Mouse (Mus musculus) kidney, embryonic 14.5 days (tissue): ENCODE results near the gene Hdx. TPM values are rescaled to one million over a fixed set of nuclear protein-coding genes. Genes with fewer than 3 reads are reported as not detected.

ENCODE experiments used
- ATAC-seq: fragments of 200-750 bp; cut with Nextera tagmentation; 2 replicates; pipeline ENCODE4 v1.8.0; 2017; ENCODE audit warnings: moderate number of reproducible peaks, mild to moderate bottlenecking, moderate TSS enrichment, moderate library complexity; ENCODE audit not compliant: low FRiP score, low TSS enrichment
- H3K27ac ChIP-seq: fragments of 300-500 bp; sonication (generic); 2 replicates; pipeline ENCODE4 v1.5.1; 2014; ENCODE audit warnings: low read depth, mild to moderate bottlenecking, low read length, moderate library complexity, mixed read lengths
- H3K27me3 ChIP-seq: fragments of 300-500 bp; sonication (generic); 2 replicates; pipeline ENCODE4 v1.6.1; 2014; ENCODE audit warnings: mild to moderate bottlenecking, low read length; ENCODE audit not compliant: control insufficient read depth, insufficient read depth
- H3K36me3 ChIP-seq: fragments of 300-500 bp; sonication (generic); 2 replicates; pipeline ENCODE4 v1.6.1; 2014; ENCODE audit warnings: low read length, mixed read lengths; ENCODE audit not compliant: control insufficient read depth, insufficient read depth
- H3K4me1 ChIP-seq: fragments of 300-500 bp; sonication (generic); 2 replicates; pipeline ENCODE4 v1.6.1; 2014; ENCODE audit warnings: low read length, mixed read lengths; ENCODE audit not compliant: control insufficient read depth, insufficient read depth
- H3K4me2 ChIP-seq: fragments of 300-500 bp; sonication (generic); replicated peaks from 2 replicates; pipeline ENCODE4 v1.6.1; 2014; ENCODE audit warnings: low read depth, mild to moderate bottlenecking, low read length
- H3K4me3 ChIP-seq: fragments of 300-500 bp; sonication (generic); 2 replicates; pipeline ENCODE4 v1.5.1; 2014; ENCODE audit warnings: mild to moderate bottlenecking, low read length
- H3K9ac ChIP-seq: fragments of 300-500 bp; sonication (generic); 2 replicates; pipeline ENCODE4 v1.6.1; 2014; ENCODE audit warnings: low read depth, mild to moderate bottlenecking, low read length, moderate library complexity
- H3K9me3 ChIP-seq: fragments of 300-500 bp; sonication (generic); 2 replicates; pipeline ENCODE4 v1.6.1; 2016; ENCODE audit warnings: low read length; ENCODE audit not compliant: control insufficient read depth
- WGBS: fragments of 180-500 bp; shearing (Covaris S2); extraction: QIAGEN DNeasy Blood & Tissue Kit; methylation state at CpG from one replicate; pipeline ENCODE4 v1.1.7; 2014; 5-methylcytosine and 5-hydroxymethylcytosine counted together
- polyA plus RNA-seq: library from polyadenylated mRNA; unstranded; fragments of >200 nt; fragmentation: Nextera tagmentation; extraction: Ambion mirVana; gene quantifications from 2 replicates; pipeline ENCODE4 v1.2.1, GENCODE M21; 2014

The Hdx gene
- polyA plus RNA-seq, 1 experiment from 2014 or later, result 1.4 TPM

DNA sequence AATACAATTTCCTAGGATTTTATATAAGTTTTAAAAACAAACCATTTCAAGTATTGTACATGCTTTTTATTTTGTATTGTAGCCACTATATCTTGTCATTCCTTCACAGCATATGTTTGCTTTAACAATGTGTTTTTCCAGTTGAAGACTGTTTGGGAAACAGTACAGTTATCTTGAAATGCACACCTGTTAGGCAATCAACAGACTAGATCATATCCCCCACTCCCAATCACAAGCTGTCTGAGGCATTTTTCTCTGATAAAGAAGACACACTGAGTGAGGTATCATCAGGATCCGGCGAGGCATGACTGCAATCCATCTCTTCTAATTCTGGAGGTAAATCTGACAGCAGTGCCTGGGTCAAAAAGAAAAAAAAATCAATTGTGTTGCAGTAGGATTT lies 119.8 kb downstream of the Hdx start:
- H3K36me3 ChIP-seq, result no peaks in the 10 kb centered on the region
- no peaks in the 10 kb centered on the region for H3K4me1 ChIP-seq
- H3K27ac ChIP-seq, result no peak overlapping the region
- no peaks in the 10 kb centered on the region for H3K9me3 ChIP-seq
- H3K9ac ChIP-seq, result no peak overlapping the region
- H3K27me3 ChIP-seq, result no peaks in the 10 kb centered on the region
- no peak overlapping the region for H3K4me3 ChIP-seq
- H3K4me2 ChIP-seq, result no peak overlapping the region
- no peak for ATAC-seq
- WGBS, result 80% methylated on average over 2 of the region's 2 CpGs

GRCm38 (mm10) chrX:111537859-111538258 lies 159.0 kb downstream of the Hdx start, which contains the start of gene Rps6ka6:
Rps6ka6 (minus strand) TSS chrX:111537959.
- ATAC-seq, result no peak
- H3K36me3 ChIP-seq, result no peaks in the 10 kb centered on the region
- no peak within 1 kb of the TSS for H3K4me2 ChIP-seq
- no peak within 1 kb of the TSS for H3K27ac ChIP-seq
- H3K9me3 ChIP-seq, result no peaks in the 10 kb centered on the region
- H3K27me3 ChIP-seq, result no peaks in the 10 kb centered on the region
- WGBS, result 76% methylated on average over 10 of the region's 10 CpGs
- no peak within 1 kb of the TSS for H3K4me3 ChIP-seq
- H3K4me1 ChIP-seq, result no peaks in the 10 kb centered on the region
- no peak within 1 kb of the TSS for H3K9ac ChIP-seq

Other genes with a start within 250 kb of the Hdx start
- gene Rps6ka6, start 159.1 kb downstream of the Hdx start, polyA plus RNA-seq, result 22.3 and 36.8 TPM in 2 replicates
- 1.6 and 2.7 TPM in 2 replicates for gene Gm45194, start 194.3 kb upstream of the Hdx start, polyA plus RNA-seq